Mouse (Mus musculus): Measurements from ENCODE around the gene Ap3b2. TPM values are rescaled to one million over a fixed set of nuclear protein-coding genes. Genes with fewer than 3 reads are reported as not detected.
A peak's percentile ranks its signal among the peaks of the same experiment; 100 is the strongest.

Gene Ap3b2
- polyA plus RNA-seq, 1 experiment from 2014 or later, result 5.9 TPM

DNA sequence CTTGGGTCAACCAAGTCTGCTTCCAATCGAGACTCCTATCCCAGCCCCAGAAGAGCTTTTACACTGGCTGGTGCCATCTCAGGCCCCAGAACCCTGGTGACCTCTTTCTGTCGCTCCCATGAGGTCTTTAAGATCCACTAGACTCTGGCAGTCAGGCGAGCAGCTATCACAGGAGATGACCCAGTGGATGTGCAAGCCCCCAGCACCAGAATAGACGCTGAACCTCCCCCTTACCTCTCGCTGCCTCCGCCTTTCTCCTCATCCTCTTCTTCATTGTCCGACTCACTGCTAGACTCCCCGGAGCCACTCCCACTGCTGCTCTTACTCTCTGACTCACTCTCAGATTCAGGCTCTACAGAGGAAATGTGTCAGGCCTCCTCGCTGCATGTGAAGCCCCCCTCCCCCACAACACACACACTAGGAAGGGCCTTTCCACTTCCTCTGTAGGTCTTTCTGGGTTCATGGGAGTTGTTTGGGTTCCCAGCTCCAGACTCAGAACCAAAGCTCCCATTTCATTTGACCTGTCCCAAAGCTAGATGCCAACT is 28.7 kb downstream of the Ap3b2 start:
- H3K4me2 ChIP-seq (replicated peaks), result no peak overlapping the region
- H3K36me3 ChIP-seq, result no peaks in the 10 kb centered on the region
- 76% methylated on average over 9 of the region's 9 CpGs for WGBS
- ATAC-seq, result no peak
- H3K27ac ChIP-seq, result no peak overlapping the region
- H3K9me3 ChIP-seq, result no peaks in the 10 kb centered on the region
- H3K27me3 ChIP-seq (replicated peaks), result peaks cover 6% of the 10 kb centered on the region; the same call in 1 of the 2 replicates
- no peak overlapping the region for H3K9ac ChIP-seq
- no peak overlapping the region for H3K4me3 ChIP-seq (replicated peaks)
- no peaks in the 10 kb centered on the region for H3K4me1 ChIP-seq (replicated peaks)

DNA sequence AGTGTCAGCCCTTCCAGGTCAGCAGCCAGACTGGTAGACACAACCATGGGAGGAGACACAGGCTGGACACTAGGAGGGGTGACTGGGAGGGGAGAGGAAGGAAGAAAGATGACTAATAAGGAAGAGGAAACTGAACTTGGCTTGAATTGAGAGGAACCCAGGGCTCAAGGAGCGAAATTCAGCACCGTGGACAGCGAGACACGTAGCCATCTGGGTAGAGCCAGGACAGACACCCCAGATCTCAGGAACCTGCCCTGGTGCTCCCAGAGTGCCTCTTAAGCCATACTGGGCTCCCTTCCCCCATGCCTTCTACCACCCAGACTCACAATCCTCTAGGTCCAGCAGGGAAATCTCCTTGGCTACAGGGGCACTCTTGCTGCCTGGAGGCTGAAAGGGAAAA is 29.6 kb downstream of the Ap3b2 start:
- WGBS, result 4% methylated on average over 4 of the region's 4 CpGs
- Histone ChIP-seq H3K27ac (no peak overlapping the region), H3K4me2 (replicated peaks) (no peak overlapping the region), H3K9ac (no peak overlapping the region), H3K27me3 (replicated peaks) (peaks cover 6% of the 10 kb centered on the region; the same call in 1 of the 2 replicates), H3K4me3 (replicated peaks) (no peak overlapping the region), H3K4me1 (replicated peaks) (no peaks in the 10 kb centered on the region), H3K36me3 (no peaks in the 10 kb centered on the region), H3K9me3 (no peaks in the 10 kb centered on the region)
- ATAC-seq, result no peak

DNA sequence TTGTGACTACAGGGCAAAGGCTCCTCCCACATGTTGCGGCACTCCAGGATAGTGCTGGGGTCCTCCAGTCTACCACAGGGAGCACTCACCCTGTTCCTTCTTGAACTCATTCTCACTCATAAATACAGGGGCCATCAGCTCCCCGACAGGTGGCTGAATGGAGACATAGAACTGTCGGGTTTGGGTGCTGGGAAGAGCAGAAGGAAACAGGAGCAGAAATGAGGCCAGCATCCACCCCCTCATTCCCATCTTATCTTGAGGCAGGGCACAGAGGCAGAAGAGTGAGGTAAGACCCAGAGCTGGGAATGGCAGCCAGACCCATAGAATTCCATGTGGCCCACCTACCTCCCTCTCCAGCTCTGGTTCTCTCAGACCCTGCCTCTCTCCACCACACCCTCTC is 30.9 kb downstream of the Ap3b2 start:
- ATAC-seq, result no peak
- no peaks in the 10 kb centered on the region for H3K36me3 ChIP-seq
- no peak overlapping the region for H3K27ac ChIP-seq
- no peaks in the 10 kb centered on the region for H3K4me1 ChIP-seq (replicated peaks)
- no peaks in the 10 kb centered on the region for H3K9me3 ChIP-seq
- peaks cover 11% of the 10 kb centered on the region; the same call in 1 of the 2 replicates for H3K27me3 ChIP-seq (replicated peaks)
- H3K4me3 ChIP-seq (replicated peaks), result no peak overlapping the region
- H3K9ac ChIP-seq, result no peak overlapping the region
- 75% methylated on average over 3 of the region's 3 CpGs for WGBS
- H3K4me2 ChIP-seq (replicated peaks), result no peak overlapping the region

DNA sequence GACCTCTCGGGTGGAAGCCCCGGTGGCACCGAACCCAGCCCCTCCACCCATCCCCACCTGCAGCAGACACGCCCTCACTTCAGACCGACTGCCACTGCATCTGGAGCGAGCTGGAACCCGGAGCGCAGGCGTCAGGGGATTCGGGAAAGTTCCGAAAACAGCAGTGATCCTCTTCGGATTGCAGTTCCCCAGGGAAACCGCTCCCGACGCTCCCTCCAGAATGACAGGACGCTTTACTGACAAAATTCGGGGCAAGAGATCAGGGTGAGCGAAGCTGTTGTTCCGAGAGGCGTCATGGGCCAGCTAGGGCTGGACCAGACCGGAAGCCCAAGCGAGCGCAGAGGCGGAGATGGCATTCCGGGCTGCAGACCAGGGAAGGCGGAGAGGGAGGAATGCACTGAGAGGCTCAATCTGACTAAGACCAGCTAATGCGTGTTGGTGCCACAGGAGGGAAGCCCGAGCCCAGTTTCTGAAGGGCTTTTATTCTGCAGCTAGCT is 38.5 kb downstream of the Ap3b2 start, which contains the start of gene Cpeb1:
TSS of gene Cpeb1 (minus strand) at position 311 of the 497 bp plus-strand sequence.
- H3K4me1 ChIP-seq (replicated peaks), result peaks cover 23% of the 10 kb centered on the region
- peak within 1 kb of the TSS; percentile 95 for H3K4me2 ChIP-seq (replicated peaks)
- peak; percentile 58; the same call in 1 of the 2 replicates for ATAC-seq
- no peaks in the 10 kb centered on the region for H3K9me3 ChIP-seq
- no peaks in the 10 kb centered on the region for H3K36me3 ChIP-seq
- peaks cover 64% of the 10 kb centered on the region for H3K27me3 ChIP-seq (replicated peaks)
- peak within 1 kb of the TSS; percentile 28; the same call in 1 of the 2 replicates for H3K9ac ChIP-seq
- WGBS, result under 1% methylated on average over 28 of the region's 28 CpGs
- peak within 1 kb of the TSS; percentile 52 for H3K4me3 ChIP-seq (replicated peaks)
- no peak within 1 kb of the TSS for H3K27ac ChIP-seq

DNA sequence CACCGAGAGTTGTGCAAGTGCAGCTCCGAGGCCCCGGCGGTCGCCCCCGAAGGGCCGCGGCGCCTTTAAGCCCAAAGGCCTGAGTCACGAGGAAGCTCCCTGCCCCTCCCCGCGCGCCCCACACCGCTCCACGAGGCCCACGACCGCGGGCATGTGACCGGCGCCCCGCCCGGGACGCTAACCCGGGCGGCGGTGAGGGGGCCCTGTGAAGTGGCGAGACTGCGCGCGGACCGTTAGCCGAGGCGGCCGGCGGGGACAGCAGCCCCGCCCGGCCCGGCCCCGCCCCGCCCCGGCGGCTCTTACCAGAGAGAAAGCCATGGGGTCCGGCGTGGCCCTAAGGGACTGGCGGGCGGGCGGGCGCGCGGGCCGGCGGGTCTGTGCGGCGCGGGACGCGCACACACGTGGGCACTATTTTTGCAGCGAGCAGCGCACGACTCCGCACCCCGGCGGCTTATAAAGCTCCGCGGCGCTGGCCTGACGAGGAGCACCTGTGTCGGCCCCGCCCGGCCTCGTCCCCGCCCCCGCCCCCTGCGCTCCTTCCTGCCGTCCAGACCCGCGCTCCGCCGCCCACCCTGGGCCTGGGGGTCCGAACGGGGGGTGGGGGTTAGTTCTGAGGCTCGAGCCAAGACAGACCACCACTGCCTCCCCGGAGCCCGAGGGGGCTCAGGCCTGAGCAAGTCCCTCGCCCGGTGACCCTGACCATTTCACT is 39.2 kb downstream of the Ap3b2 start:
- WGBS, result 1% methylated on average over 68 of the region's 87 CpGs
- peak overlapping the region; percentile 95 for H3K4me2 ChIP-seq (replicated peaks)
- ATAC-seq, result peak; percentile 71
- H3K4me1 ChIP-seq (replicated peaks), result peaks cover 23% of the 10 kb centered on the region
- H3K36me3 ChIP-seq, result no peaks in the 10 kb centered on the region
- peak overlapping the region; percentile 28; the same call in 1 of the 2 replicates for H3K9ac ChIP-seq
- peaks cover 64% of the 10 kb centered on the region for H3K27me3 ChIP-seq (replicated peaks)
- no peaks in the 10 kb centered on the region for H3K9me3 ChIP-seq
- H3K4me3 ChIP-seq (replicated peaks), result peak overlapping the region; percentile 52
- H3K27ac ChIP-seq, result no peak overlapping the region

DNA sequence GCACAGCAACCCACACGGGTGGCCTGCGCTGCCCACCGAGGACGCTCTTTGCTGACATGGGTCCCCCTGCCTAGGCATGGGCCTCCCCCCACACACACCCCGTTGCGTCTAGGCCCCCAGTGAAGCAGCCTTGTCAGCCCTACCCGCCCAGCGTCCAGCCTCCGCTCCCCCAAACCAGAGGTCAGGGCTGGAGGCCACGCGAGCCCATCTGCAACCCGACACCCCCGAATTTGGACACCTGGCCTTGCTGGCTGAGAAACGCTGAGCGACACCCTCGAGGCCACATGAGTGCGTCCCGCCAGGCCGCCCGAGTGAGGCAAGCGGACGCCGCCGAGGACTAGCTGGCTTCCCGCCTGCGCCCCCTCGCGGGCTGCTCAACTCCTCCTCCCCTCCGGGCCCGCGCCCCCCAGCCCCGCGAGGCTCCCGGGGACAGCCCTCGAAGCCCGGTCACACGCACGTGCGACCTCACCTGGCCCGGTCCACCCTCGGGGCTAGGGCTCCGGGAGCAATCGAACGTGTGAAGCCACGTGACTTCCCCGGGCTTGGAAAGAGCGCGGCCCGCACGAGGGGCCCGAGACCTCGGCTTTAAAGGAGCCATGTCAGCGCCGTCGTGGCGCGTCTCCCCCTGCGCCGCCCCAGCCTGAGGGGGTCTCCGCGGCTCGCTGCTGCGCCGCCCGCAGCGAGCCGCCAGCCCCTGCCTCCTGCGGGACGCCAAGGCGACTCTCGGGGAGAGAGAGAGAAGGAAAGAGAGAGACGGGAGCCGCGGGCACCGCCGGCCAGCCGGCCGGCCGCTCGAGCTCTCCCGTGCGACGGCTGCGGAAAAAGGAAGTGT is 40.1 kb downstream of the Ap3b2 start:
- Histone ChIP-seq H3K9me3 (no peaks in the 10 kb centered on the region), H3K27ac (no peak overlapping the region), H3K4me3 (replicated peaks) (peak overlapping the region; percentile 52), H3K4me1 (replicated peaks) (peaks cover 23% of the 10 kb centered on the region), H3K36me3 (no peaks in the 10 kb centered on the region), H3K4me2 (replicated peaks) (peak overlapping the region; percentile 95), H3K27me3 (replicated peaks) (peaks cover 64% of the 10 kb centered on the region), H3K9ac (no peak overlapping the region)
- 3% methylated on average over 73 of the region's 84 CpGs for WGBS
- ATAC-seq, result peak; percentile 47

DNA sequence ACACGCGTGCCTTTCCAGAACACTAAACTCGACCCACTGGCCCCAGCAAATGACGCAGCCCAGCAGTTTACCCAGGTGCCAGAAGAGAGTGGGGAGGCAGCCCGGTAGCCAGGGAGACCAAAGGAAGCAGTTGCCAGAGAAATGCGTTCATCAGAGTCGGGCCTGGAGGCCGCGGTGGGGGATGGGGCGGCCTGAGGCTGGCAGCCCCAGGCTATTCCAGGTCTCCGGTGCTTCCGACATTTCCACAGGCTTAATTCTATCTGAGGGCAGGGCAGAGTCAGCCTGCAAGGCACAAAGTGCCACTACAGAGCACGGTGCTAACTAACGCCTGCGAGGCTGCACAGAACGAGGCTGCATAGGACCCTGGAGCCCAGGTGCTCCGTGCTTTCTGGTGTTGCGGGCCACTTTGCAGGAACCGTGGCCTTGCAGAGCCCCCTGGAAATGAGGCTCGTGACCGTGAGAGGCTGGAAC is 40.7 kb downstream of the Ap3b2 start:
- H3K27ac ChIP-seq, result no peak overlapping the region
- peak overlapping the region; percentile 95 for H3K4me2 ChIP-seq (replicated peaks)
- H3K9me3 ChIP-seq, result no peaks in the 10 kb centered on the region
- ATAC-seq, result peak; percentile 20; the same call in 1 of the 2 replicates
- H3K4me1 ChIP-seq (replicated peaks), result peaks cover 23% of the 10 kb centered on the region
- H3K36me3 ChIP-seq, result no peaks in the 10 kb centered on the region
- no peak overlapping the region for H3K9ac ChIP-seq
- WGBS, result 6% methylated on average over 21 of the region's 21 CpGs
- peaks cover 61% of the 10 kb centered on the region for H3K27me3 ChIP-seq (replicated peaks)
- H3K4me3 ChIP-seq (replicated peaks), result no peak overlapping the region

MicroRNAs within 50 kb of the gene (microRNA counts, 519-probe panel; counts per million panel counts)
- microRNA mmu-miR-1839-3p, result 97.1 counts per million, percentile 29 among the panel's probes with 10 or more counts
- 2,422 counts per million, percentile 63 among the panel's probes with 10 or more counts for microRNA mmu-miR-1839-5p

Other genes with a start within 250 kb of the Ap3b2 start
- 1,243 and 1,274 TPM in 2 replicates for gene Rps17, start 148.7 kb downstream of the Ap3b2 start, polyA plus RNA-seq (2015; fragmentation: Nextera tagmentation; extraction: Ambion mirVana)
- 0.78 and 1.1 TPM in 2 replicates for gene Cpeb1, start 38.5 kb downstream of the Ap3b2 start, polyA plus RNA-seq (2015; fragmentation: Nextera tagmentation; extraction: Ambion mirVana)
- gene BC048679, start 4.4 kb upstream of the Ap3b2 start, polyA plus RNA-seq (2015; fragmentation: Nextera tagmentation; extraction: Ambion mirVana), result not detected in 2 replicates
- gene Fsd2, start 73.0 kb upstream of the Ap3b2 start, polyA plus RNA-seq (2015; fragmentation: Nextera tagmentation; extraction: Ambion mirVana), result 0.10 and 0.15 TPM in 2 replicates
- 5.9 and 6.3 TPM in 2 replicates for gene Whamm, start 77.3 kb upstream of the Ap3b2 start, polyA plus RNA-seq (2015; fragmentation: Nextera tagmentation; extraction: Ambion mirVana)
- 46.6 and 46.9 TPM in 2 replicates for gene Homer2, start 213.6 kb upstream of the Ap3b2 start, polyA plus RNA-seq (2015; fragmentation: Nextera tagmentation; extraction: Ambion mirVana)